Mouse (Mus musculus): ENCODE measurements around the gene Abca14.

- TF ChIP-seq POLR2A (IDR thresholded peaks at IDR 0.05; ENCODE audit: low read depth, low read length): no peak
- TF ChIP-seq HCFC1 (IDR thresholded peaks at IDR 0.05; ENCODE audit: low read depth, low read length): no peak
- no peak for TF ChIP-seq IRF4 (IDR thresholded peaks at IDR 0.05; ENCODE audit: low read depth, low read length)
- no peak for TF ChIP-seq EP300 (IDR thresholded peaks at IDR 0.05; ENCODE audit: low read length)
- TF ChIP-seq CTCF (conservative IDR thresholded peaks at IDR 0.05 in 1 of 2, IDR thresholded peaks at IDR 0.05 in 1 of 2; ENCODE audit: low read depth in 2 of 2, low read length in 2 of 2): no peak
- TF ChIP-seq CHD1 (IDR thresholded peaks at IDR 0.05; ENCODE audit: low read depth, low read length): no peak
- no peak for TF ChIP-seq ELF1 (IDR thresholded peaks at IDR 0.05; ENCODE audit: low read depth, low read length)
- TF ChIP-seq MAFK (IDR thresholded peaks at IDR 0.05; ENCODE audit: insufficient replicate concordance, low read length): no peak
Measured at GRCm38 (mm10) chr7:120192816-120193215, 10.9 kb upstream of the Abca14 start.

Data from CH12.LX (cell line).